Mouse (Mus musculus): Measurements from ENCODE around the gene Mboat2.

The Mboat2 gene

GRCm38 (mm10) chr12:24830766-24831152 lies at the start of gene Mboat2:
Gene Mboat2 (plus strand): TSS chr12:24830879.
- in situ Hi-C loops (cut with MboI): no loop called here

GRCm38 (mm10) chr12:24783735-24784134 lies 46.9 kb upstream of the Mboat2 start:
- in situ Hi-C loops (cut with MboI): no loop called here

GRCm38 (mm10) chr12:24785882-24786281 lies 44.8 kb upstream of the Mboat2 start:
- in situ Hi-C loops (cut with MboI): no loop called here

GRCm38 (mm10) chr12:24786316-24786715 lies 44.4 kb upstream of the Mboat2 start:
- in situ Hi-C loops (cut with MboI): no loop called here

- in situ Hi-C loops (cut with MboI): no loop called here
Observed at GRCm38 (mm10) chr12:24789659-24790058, 41.0 kb upstream of the Mboat2 start.

GRCm38 (mm10) chr12:24811230-24811629 lies 19.4 kb upstream of the Mboat2 start:
- in situ Hi-C loops (cut with MboI): no loop called here

DNA sequence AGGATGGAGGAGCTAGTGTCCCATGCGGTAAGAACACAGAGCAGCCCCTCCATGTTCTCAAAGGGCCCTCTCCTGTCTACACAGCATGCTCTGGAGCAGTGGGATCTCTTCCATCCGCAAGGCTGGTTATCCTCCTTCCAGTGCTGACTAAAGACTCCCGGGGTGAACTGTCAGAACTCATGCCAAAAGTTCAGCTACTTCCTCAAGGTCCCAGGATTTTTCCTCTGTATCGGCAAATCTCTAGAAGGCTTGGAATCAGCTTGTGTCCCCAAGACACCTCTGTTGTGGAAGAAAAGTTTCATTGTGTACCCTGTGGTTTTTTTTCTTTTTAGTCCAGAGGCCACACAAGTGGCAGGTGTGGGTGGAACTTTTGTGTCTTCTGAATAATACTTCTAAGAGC lies 18.8 kb upstream of the Mboat2 start:
- in situ Hi-C loops (cut with MboI): no loop called here

GRCm38 (mm10) chr12:24822831-24823230 lies 7.8 kb upstream of the Mboat2 start:
- in situ Hi-C loops (cut with MboI): no loop called here

DNA sequence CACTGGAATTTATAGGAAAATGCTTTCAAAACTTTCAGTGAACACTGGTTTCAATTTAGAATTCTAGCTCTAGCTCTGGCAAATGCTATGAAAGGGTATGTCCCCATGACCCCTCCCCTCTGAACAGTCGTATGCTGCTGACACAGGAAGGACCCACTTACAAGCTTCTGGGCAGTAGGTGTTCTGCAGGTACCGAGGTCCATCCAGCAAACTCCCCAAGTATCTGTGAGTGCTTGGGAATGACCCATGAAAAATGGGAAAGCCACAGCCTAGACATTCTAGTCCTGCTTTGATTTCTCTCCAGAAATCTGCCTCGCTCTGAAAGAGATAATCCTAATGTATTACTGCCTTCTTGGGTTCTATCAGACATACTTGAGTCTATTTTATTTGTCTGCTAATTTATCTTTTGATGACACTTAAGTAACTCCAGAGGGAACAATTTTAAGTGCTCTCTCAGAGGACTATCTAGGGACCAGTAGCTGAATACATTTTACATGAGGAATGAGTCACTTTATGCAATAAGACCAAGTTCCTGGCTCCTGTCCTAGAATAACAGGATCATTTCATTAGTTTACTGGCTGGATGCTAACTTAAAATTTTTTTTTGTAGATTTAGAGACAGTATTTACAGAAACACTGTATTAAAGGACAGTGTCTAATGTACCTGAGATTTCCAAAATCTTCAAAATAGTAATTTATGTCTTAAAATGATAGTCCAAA lies 6.9 kb upstream of the Mboat2 start:
- in situ Hi-C loops (cut with MboI): no loop called here

GRCm38 (mm10) chr12:24830086-24830485 lies 593 bp upstream of the Mboat2 start:
- in situ Hi-C loops (cut with MboI): no loop called here

- in situ Hi-C loops (cut with MboI): no loop called here
Observed at GRCm38 (mm10) chr12:24831153-24831963, 679 bp downstream of the Mboat2 start.

DNA sequence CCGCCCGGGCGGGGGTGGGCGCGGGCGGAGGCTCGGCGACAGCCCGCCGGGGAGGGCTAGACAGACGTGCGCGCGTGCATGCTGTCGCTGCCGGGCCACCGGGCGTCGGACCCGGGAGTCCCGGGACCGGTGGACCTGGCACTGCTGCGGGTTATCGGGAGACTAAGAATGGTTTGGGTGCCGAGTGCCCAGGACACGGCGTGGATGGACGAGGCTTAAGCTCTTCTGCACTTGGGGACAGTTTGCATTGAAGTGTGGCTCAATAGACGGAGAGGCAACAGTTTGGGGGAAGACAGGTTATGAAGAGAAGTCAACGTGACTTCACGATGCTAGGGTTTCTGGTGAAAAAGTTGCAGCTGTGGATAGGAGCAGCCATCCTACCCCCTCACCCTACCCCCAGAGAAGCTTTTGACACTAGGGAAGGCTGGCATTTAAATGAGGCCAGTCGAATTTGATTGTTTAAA lies 1.3 kb downstream of the Mboat2 start:
- in situ Hi-C loops (cut with MboI): no loop called here

DNA sequence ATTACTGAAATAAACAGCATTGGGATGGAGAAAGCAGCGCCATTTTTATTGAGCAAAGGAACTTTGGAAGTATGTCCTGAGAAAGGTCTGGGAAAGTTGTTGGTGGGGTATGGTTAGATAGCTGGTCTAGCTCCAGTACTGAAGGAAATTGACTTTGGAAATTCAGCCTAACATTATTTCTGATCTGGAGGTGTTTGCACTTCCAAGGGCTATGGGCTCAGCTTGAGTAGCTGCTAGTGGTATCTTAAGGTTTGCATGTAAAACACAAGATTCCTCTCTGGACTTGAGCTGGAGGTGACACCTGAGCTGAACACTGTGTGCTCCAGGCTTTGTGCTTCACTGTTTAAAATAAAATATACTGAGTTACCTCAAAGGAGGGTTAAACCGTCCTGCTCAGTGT lies 1.8 kb downstream of the Mboat2 start:
- in situ Hi-C loops (cut with MboI): no loop called here

- in situ Hi-C loops (cut with MboI): no loop called here
Observed at GRCm38 (mm10) chr12:24837947-24838346, 7.3 kb downstream of the Mboat2 start.

- in situ Hi-C loops (cut with MboI): no loop called here
Observed at GRCm38 (mm10) chr12:24841115-24841879, 10.6 kb downstream of the Mboat2 start.

- in situ Hi-C loops (cut with MboI): no loop called here
Observed at GRCm38 (mm10) chr12:24842299-24842910, 11.7 kb downstream of the Mboat2 start.

- in situ Hi-C loops (cut with MboI): no loop called here
Observed at GRCm38 (mm10) chr12:24843395-24844072, 12.9 kb downstream of the Mboat2 start.

- in situ Hi-C loops (cut with MboI): no loop called here
Observed at GRCm38 (mm10) chr12:24845344-24845743, 14.7 kb downstream of the Mboat2 start.

GRCm38 (mm10) chr12:24848107-24848506 lies 17.4 kb downstream of the Mboat2 start:
- in situ Hi-C loops (cut with MboI): no loop called here

DNA sequence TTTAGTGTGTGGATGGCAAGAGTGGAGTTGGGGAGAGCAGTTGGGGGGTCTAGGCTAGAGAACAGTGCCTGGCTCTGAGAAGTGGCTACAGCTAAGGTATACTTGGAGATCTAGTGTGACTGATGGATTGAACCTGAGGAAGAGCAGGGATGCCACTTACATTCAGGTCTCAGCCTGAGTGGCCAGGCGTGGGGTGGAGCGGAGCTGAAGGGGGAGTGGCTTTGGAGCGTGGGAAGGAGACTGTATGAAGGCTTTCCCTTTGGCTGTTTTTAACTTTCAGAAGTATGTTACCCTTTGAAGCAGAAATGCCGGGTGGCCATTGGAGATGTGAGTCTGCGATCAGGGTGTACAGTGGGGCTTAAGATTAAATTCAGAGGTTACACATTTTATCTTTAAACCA lies 26.7 kb downstream of the Mboat2 start:
- in situ Hi-C loops (cut with MboI): no loop called here

- in situ Hi-C loops (cut with MboI): no loop called here
Observed at GRCm38 (mm10) chr12:24859357-24859756, 28.7 kb downstream of the Mboat2 start.

Measured in mature B cell (primary cell).